Mouse (Mus musculus): ENCODE measurements around the gene Slc34a3.

The Slc34a3 gene

DNA sequence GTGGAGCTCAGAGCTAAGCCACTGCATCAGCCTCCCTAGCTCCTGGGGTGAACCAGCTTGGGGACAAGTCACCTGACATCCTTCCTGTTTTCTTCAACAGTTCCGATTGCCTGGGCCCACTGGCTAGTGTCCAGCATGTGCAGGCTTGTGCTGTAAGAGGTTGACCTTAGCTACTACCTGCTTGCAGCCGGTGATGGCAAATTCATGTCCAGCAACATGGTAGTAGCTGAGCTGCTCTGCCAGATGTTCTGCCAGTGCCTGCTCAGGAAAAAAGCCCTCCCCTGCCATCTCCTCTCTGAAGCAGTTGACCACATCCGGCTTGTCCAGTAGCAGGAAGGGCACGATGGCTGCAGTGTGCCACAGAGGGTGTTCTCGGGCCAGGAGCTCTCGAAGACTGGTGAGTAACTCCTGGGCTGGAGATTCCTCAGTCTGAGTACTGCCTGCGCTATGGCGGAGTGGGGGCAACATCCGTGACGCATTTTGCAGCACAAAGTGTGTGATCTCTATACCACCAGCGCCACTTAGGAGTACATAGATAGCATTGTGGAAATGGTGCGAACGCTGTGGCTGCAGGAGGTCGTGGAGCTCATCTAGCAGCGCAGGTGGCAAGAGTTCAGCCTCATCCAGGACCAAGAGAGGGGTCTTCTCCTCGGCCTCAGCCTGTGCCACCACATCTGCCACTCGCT is 39.5 kb downstream of the Slc34a3 start:
- no peak for DNase-seq (ENCODE audit: extremely low spot score, low spot score)

DNA sequence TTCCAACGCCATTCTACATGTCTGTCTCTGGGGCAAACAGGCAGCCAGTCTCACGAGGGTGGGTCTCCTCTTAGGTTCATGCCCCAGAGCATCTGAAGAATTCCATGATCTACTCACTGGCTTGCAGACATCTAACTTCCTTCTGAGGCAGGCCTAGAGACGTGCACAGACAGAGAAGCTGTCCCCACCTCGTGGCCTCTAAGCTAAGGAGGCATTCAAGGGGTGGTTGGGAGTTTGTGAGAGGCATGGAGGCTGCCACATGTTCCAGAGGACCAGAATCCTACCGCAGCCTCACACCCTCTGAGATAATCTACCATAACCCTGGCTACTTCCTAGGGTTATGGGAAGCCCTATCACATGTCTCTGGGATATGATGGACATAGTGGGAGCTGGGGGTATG is 40.2 kb downstream of the Slc34a3 start:
- no peak for DNase-seq (ENCODE audit: extremely low spot score, low spot score)

DNA sequence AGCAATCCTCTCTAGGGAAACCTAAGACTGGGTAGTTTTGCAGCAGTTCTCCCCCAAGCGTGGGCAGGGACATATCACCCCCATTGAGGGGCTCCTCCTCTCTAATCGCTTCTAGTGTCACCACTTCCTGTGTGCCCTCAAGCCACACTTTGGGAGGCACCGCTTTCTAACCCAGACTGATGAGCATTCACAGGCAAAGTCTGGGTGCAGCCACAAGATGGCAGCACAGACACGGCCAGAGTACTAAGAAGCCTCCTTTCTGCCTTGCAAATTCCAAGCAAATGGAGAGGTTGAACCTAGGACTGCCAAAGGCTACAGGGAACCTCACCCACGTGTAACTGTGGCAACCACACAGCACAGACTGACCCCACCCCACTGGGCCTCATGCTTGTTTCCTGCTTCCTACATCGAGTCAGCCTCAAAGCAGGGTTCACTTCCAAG is 40.8 kb downstream of the Slc34a3 start:
- peak; percentile 82 for DNase-seq (ENCODE audit: extremely low spot score, low spot score)

DNA sequence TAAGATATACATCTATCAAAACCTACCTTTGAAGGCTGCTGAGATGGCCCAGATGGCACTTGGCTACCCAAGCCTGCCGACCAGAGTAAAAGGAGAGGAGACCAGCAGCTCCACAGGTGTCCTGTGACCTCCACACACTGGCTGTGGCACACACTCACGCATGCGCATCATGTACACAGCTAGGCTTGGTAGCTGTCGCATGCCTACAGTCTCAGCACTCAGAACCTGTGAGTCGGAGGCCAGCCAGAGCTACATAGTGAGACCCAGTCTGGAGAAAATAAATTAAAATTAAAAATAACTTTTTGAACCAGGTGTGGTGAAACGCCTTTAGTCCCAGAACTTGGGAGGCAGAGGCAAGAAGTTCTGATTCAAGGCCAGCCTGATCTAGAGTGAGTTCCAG is 46.3 kb downstream of the Slc34a3 start:
- no peak for DNase-seq (ENCODE audit: extremely low spot score, low spot score)

DNA sequence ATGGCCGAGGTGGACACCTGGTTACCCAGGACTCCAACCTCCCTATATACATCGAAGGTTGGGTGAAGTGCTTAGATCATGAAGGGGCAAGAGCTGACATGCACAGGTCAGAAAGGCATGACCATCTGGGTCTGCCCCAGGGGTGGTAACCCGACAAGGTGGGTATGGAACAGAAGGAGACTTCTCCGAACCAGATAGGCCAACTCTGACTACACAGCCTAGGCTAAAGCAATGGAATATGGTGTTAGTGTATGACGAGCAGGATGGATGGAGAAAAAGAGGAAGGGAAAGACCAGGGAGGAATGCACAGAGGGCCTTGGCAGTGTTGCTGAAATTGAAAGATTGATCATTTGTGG is 47.6 kb downstream of the Slc34a3 start:
- no peak for DNase-seq (ENCODE audit: extremely low spot score, low spot score)

DNA sequence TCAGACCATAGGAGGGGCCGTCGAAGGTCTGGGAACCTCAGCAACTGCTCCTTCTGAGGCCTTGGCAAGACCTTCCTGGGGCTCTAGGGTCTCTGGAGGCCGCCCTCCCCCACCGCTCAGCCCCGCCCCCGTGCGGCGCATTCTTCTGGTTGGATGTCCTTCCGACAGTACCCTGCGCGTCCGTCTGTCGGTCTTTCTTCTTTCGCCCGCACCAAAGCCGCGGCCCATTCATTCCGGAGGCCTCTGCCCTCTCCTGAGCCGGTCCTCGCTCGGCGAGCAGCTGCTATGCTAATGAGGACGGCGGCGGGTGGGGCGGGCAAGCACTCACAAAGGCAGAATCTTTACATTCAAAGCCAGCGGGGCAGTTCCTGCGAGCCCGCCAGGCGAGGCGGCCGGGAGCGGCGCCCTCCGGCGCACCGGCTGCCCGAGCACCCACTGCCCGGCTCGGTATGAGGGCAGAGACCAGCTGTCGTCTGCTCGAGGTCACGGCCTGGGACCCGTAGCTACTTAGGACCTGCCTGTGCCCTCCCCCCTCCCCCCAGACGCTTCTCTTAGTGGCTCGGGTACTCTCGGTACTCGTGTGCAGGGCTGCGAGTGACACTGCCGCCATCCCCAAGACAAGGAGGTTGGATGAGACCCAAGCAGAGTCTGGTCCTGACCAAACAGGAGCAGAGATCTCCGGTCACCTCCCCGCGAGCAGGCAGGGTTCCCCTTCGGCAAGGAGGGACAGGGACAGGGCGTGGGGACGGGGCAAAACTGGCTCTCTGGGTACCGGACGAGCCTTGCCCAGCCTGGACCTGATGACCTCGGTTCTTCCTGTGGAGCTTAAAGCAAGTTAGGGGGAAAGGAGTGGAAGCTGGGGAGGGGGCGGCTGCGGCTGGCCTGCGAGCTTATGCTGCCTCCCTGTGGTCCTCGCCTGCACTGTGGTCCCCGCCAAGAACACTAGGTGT is 48.3 kb downstream of the Slc34a3 start:
- DNase-seq (ENCODE audit: extremely low spot score, low spot score), result peak; percentile 90

DNA sequence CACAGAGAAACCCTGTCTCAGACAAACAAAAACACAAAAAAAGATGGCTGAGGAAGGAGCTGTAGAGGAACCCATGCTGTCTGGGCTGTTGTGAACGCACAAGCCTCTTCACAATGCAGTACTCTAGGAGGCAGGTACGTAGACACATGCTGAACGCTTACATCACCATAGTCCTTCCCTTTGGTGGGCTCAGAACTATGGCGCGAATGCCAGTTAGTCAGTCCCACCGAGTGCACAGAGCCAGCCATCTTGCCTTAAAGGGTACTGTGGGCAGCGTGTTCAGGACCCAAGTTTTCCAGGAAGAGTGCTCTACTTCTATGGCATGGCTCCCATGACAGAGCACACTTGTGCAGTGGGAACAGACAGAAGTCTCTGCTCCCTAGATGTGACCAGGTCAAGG is 49.7 kb downstream of the Slc34a3 start:
- DNase-seq (ENCODE audit: extremely low spot score, low spot score), result no peak

DNA sequence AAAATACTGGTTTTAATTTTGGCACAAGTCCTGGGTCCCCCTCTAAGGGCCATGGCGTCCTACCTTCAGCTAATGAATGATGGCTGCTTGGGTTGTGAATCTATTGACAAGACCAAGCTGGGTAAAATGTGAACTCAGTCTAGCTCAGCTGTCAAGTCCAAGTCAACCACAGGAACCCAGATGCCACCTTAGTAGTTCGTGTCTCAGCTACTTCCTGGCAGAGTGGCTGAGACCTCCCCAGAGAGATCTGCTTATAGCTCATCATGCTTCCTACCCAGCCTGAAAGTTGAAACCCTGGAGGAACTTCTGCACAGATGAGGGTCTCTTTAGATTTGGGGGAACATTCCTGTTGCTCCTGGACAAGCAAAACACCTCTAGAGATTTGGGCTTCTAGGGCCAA is 50.8 kb downstream of the Slc34a3 start:
- DNase-seq (ENCODE audit: extremely low spot score, low spot score), result no peak

DNA sequence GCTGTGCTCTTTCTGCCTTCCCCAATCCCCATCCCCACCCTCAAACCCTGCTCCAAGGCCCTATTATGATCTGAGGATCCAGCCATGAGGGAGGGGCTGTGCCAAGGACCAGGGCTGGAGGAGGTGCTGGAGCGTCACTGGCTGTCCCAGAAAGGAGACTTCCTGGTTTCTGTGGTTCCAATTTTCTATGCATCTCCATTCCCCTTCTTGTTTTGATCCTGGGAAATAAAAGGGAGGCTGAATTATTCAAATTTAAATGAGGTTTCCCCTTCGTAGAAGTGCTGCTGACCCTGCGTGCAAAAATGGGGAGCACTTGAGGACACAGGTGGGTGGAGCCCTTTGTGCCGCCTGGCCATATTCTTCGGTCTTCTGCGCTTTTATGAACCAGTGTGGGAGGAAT is 51.5 kb downstream of the Slc34a3 start:
- DNase-seq (ENCODE audit: extremely low spot score, low spot score), result no peak

DNA sequence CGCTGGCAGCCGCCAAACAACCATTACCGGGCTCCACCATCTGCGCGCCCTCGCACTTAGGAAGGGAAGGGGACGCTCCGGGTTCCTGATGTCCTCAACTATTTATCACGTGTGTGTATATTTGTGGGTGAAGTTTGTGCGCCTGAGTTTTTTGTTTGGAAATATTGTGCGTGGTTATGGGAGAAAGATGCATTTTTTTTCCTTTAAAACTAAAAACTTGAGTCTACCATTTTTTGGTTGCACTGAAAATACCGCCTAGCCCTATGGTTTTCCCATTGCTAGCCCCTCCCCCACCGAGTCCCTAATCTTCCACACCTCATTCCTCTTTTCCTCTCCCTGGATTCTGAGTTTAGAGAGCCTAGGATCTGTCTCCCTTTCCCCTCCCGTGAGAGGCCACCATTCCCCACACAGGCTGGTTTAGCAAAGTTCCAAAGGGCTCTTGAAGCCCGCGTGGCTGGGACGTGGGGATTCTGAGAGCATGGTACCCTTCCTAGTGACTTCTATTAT is 52.2 kb downstream of the Slc34a3 start:
- DNase-seq (ENCODE audit: extremely low spot score, low spot score), result peak; percentile 49

DNA sequence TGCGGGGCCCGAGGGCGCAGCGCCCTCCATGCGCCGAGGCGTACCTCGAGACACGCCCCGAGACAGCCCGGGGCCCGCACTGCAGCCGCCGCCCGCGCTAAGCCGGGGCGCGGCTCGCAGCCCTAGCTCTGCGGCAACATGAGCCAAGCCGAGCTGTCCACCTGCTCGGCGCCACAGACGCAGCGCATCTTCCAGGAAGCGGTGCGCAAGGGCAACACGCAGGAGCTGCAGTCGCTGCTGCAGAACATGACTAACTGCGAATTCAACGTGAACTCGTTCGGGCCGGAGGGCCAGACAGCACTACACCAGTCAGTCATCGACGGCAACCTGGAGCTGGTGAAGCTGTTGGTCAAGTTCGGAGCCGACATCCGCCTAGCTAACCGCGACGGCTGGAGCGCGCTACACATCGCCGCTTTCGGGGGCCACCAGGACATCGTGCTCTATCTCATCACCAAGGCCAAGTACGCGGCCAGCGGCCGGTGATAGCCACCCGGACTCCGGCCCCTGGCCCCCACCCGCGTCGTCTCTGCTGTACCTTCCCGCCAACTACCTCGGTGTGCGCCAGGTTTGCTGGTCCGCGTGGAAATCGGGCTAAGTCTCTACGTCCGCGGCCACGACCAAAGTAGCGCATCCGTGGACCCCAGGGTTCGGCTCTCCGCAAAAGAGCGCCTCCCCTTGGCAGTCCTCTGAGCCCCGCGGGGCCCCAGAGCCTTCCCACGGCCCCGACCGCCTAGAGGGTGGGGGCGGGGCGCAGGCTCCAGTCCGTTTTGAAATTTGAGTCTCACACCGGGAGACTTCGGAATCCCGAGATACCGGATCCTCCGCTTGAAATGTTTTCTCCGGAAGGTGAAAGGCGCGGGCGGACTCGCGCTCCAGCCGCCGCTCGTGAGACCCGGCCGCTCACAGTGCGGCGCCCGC is 52.9 kb downstream of the Slc34a3 start:
- peak; percentile 78 for DNase-seq (ENCODE audit: extremely low spot score, low spot score)

DNA sequence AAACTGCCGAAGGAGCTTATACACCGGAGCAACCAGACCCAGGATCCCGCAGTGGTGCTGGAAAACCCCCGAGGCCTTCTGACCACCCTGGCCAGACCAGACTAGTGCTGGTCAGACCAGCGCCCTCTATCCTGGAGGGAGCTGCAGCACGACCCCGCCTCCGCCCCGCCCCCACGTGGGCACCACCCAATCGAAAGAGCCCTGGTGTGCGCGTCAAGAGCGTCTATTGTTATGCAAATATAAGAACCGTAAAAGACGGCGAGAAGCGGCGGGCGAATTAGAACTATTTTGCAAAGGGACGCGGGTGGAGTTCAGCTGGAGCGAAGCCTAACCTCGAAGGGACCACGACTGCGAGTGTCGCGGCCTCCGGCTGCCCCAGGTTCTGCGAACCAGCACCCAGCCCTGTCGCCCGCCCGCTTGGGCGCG is 53.7 kb downstream of the Slc34a3 start, which contains the start of gene Nrarp:
Nrarp (plus strand) TSS at position 281 of the 426 bp plus-strand sequence.
- DNase-seq (ENCODE audit: extremely low spot score, low spot score), result peak; percentile 95

DNA sequence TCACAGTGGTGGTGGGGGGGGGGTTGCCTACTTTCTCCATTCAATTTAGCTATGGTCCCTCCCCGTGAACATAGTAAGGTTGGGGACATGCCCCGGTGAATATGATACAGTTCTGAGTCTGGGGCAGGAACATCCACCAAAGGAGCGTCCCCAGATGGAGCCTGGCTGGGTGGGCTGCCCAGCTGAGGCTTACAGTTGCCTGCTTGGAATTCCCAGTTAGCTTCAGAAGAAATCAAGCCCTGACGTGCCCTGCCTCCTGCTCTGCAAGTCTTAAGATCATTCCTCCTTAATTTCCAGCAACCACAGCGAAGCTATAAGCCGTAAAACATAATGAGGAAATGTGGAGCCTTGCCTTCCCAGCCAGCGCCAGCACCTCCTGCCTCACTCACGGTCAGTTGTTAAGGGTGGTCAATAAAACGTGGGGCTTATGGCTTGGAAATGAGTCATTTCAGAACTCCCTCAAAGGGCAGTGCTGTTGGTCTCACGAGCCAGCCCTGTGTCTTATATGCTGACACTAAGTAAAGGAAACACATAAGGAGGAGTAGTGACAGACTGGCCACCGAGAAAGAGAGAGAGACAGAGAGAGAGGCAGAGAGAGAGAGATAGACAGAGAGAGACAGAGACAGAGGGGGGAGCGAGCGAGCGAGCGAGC is 54.5 kb downstream of the Slc34a3 start:
- no peak for DNase-seq (ENCODE audit: extremely low spot score, low spot score)

Measured in neural tube, embryonic 10.5 days (tissue).